Mouse (Mus musculus) myocyte (in vitro differentiated cells): Measurements from ENCODE around the gene Ankrd55. TPM values are rescaled to one million over a fixed set of nuclear protein-coding genes. Genes with fewer than 3 reads are reported as not detected.

Experiments used
- polyA plus RNA-seq: library from polyadenylated mRNA; unstranded; fragments of >200 nt; fragmentation: generic; extraction: Trizol; gene quantifications from one replicate; pipeline ENCODE4 v1.2.1, GENCODE M21; 2012; ENCODE audit warnings: missing spikeins

The Ankrd55 gene
- polyA plus RNA-seq, 1 experiment: 0.59 TPM

Other genes with a start within 250 kb of the Ankrd55 start
- 50.6 TPM for gene Il6st, start 175.6 kb downstream of the Ankrd55 start, polyA plus RNA-seq